Mouse (Mus musculus) embryo, embryonic 11.5 days (tissue): ENCODE data around the gene H2al1a.
"Not testable (repeated sequence)": the region's sequence is repeated elsewhere in the genome, so short reads cannot be mapped to it uniquely, and the experiment has no call there.

Experiments used
- DNase-seq: peaks from one replicate; pipeline ENCODE4 v3.0.0-alpha.2; 2012; ENCODE audit warnings: low read depth, low spot score

Gene H2al1a

DNA sequence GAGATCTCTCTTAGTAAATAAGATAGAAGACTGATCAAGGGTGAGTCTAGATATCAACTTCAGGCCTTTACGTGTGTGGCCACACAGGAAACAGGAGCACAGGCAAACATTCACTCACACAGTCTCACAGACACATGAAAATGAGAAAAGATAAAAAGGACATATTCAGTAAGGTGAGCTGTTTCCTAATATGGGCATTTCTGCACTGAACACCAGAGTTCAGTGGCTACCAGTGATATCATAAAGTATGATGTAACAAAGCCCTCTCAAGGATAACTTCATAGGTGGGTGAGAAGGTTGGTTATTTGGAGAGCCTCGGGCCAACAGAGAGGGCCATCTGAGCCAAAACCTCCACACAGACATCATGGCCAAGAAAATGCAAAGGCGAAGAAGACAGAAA, at the start of gene H2al1a:
Gene H2al1a, plus strand, starts transcription at position 301 of the 400 bp plus-strand sequence.
- not testable (repeated sequence) for DNase-seq

DNA sequence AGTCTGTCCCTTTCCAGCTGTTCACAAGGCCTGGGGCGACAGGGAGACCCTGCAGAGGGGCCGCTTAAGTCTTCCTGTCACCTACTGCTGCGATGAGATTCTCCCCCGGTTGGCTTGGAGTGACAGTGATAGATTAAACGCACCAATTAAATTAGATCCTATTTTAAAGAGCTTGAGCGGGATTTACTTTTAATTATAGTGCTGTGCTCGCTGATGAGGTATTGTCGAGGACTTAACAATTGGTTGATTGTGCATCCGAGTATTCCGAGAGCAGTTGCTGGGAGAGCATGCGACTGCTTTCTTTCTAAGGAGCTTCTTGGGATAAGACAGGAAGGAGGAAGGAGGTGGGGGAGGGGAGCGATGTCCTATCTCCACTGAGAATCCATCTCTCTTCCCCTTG, 48.9 kb upstream of the H2al1a start:
- no peak for DNase-seq

DNA sequence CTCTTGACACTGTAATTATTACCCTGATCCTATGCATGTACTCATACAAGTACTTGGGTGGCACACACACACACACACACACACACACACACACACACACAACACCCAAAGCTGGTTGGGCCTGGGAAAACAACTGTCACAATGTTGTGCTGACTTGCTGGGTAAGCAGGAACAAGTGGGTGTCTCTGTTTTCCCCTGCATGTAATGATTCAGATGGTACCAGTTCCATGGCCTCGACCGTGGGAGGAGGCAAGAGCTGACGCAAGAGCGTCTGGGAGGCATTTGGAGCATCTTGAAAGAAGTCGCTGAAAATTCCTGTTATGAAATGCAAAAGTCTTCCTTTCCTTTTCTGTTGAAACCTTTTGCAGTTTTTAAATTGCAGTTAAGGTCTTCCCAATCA, 45.0 kb upstream of the H2al1a start:
- no peak for DNase-seq

DNA sequence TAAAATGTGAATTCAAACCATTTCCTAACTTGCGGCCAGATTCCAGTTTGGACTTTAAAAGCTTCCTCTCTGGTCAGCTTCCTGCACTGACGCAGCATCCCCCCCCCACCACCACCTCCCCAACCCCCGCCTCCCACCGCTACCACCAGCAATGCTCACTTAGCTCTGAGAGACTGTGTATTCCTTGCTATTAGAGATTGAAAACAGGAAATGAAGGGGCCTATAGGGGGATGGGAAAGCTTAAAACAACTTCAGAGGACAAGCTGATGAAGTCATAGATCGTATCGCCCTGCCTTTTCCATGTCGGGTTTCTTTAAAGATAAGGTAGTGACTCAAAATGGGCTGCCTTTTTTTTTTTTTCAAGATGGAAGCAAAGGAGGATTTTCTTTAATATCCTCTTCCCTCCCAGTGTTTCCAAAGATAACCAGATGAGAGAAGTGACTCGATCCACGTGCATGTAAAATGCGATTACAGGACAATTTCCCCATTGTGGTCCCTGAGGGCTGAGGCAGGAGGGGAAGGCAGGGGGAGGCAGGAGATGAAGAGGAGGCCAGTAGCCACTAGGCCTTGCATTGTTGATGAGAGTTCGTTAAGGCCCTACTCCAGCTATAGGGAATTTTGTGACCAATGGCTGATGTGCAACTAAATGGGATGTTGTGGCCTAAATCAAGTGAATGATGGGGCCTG, 44.4 kb upstream of the H2al1a start:
- no peak for DNase-seq

DNA sequence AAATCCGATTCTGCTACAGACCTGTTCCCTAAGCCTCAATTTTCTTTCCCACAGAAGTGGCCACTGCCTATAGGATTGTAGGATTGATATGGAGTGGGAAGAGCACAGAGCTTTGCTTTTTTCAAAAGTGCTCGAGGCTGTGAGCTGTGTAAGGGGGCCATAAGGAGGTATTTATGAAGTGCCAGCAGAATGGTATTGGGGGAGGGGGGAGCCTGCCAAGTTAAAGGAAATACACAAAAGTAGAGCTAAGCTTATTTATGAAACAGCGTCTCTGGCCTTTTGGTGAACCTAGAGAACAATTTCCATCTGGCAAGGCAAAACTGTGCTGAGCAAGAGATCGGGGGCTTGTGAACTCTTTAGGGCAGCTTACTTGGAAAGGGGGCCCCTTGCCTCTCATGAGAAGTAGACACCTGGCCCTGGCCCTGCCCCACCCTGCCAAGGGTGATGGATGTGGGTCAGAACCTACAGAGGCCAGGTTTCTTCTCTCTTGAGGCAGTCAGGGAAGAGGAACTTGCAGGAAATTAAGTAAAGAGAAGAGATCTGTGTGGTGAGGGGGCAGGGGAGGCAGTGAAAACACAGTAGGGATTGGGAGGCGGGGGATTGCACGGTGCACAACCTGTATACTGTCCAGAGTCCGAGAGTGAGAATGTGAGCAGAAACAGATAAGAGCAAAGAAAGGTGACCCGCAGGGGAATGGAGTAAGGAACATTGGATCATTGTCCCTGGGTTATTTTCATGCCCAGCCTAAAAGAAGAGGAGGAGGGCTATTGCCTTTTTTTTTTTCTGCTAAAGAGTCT, 43.3 kb upstream of the H2al1a start:
- peak; percentile 14 for DNase-seq

DNA sequence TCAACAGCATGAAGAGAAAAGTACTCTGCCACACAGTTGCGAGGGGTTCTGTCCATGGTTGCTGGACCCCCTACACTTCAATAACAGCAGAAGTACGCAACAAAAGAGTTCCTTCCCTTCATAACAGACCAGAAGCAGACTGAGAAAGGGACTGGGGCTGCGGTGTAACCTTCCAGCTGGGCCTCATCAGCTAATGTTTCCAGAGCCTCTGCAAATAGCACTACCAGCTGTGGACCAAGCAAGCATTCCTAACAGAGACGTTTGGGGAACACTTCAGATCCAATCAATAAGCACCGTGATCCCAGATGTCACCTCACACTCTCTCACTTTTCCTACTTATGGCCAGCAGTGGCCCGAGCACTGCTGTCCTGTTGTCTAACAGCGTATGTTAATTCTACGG, 34.1 kb upstream of the H2al1a start:
- no peak for DNase-seq

DNA sequence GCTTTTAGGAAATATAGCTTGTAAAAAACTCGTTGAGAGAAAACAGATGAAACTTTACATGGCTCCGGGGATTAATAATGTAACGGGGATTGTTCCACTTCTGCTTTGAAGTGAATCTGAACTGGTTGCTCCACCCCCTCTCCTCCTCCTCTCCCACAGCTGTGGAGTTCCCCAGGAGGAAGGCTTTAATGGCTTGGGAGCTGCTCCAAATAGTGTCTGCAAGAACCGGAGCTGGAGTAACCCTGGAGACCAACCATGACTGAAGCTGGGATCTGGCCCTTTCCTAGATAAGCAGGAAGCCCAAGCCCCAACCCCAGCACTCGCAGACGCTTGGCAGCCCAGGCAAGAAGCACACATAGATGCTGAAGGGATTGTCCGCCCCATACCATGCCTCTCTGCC, 31.3 kb upstream of the H2al1a start:
- no peak for DNase-seq

DNA sequence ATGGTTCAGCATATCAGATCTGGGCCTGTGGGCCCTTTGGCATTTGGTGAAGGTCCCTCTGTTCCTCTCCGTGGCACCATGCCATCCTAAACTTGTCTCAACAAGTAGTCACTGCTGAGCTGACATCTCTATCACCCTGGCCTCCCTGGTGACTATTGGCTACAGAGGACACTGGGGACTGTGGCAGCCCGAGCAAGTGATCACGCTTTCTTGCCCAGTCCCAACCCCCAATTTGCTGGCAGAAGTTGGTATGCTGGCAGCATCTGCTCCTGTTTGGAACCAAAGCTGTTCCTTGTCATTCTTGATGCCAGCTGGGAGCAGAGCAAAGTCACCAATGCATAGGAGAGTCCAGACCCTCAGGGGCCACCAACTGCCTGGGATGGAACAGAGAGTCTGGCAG, 30.0 kb upstream of the H2al1a start:
- no peak for DNase-seq

DNA sequence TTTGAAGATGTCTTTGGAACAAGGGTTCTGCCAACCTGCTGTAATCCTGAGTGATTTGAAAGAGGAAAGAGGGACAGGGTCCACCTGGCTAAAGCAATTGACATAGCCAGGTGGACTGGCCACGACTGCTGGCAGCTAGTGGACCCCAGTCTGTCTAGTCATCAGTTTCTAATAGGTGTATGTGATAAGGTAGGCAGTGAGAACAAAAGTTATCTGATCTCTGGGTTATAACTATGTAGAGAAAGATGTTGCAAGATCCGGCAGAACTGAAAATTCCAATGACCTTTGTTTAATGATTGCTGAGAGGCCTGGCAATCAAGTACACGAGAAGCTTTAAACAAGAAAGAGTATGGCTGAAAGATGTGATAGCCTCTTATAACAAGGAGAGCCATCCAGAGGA, 25.9 kb upstream of the H2al1a start:
- DNase-seq = no peak

DNA sequence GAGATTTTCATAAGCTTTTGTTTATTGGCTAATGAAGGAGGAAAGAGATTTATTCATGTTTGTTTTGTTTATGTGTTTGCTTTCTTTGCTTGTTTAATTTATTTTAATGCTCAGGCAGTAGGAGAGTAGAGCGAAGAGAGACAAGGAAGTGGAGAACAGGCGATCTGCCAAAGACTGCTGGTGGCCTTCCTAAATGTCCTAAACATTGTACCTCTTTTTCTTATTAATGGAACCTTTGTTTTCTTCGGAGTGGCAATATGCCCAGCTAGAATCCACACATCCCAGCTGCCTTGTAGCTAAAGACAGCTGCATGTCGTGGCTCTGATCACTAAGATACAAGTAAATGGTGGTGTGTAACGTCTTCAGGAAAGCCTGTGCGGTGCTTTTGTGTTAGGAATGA, 22.0 kb upstream of the H2al1a start:
- DNase-seq = no peak

DNA sequence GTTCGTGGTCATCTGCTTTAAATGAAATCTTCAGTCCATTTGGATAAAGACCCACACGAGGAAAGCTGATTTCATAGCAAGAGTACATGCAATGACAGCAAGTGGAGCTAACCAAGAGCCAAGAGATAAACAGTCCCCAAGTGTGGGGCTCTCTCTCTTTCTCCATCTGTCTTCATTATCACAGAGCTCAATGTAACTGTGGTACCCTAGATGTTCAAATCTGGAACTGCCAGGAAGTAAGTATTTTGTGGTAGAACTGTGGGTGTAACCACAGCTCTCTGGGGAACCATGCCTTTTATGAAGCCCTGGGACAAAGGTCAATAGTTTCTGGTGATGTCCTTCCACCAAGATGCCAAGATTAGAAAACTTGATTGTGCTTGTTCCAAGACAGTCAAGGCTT, 18.3 kb upstream of the H2al1a start:
- no peak for DNase-seq

DNA sequence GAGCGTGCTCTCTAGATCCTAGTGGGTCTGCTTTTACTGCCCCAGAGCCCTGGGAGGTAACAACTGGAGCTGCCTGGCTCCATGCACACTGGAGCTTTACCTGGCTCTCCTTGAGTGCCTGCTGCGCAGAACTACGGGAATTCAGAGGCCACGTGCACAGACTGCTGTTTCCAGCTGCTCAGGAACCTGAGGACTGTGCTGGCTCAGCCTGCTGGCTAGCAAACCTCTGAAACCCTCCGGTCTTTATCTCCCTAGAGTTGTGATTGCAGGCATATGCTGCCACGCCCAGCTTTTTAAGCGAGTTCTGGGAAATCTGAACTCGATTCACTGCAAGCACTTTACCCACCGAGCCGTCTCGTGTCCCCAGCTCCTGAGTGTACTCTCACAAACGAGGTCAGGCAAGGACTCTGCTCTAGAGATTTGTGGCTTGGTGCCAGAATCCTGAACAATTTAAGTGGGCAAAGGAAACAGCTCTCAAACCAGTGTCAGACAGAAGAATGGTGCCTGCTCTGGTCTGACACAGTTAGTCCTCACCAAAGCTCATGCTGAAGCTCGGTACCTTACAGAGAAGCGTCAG, 10.7 kb upstream of the H2al1a start:
- no peak for DNase-seq

DNA sequence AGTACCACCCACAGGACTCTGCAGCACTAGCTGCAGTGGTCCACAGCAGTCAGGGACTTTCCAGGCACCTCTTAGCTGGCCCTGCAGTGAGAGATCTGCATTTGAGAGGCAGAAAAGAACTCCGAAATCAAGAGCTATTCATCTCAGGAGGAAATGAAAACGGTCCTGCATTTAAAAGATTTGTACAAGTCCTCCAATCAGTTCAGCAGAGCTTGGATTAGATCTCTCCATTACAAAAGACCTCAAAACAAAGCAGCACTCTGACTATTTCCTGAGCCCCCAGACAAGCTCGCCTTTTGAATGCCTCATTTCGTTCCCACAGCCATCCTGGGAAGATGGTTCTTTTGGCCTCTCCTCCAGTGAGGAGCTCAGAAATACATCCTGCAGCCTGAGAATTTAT, 9.8 kb upstream of the H2al1a start:
- no peak for DNase-seq

DNA sequence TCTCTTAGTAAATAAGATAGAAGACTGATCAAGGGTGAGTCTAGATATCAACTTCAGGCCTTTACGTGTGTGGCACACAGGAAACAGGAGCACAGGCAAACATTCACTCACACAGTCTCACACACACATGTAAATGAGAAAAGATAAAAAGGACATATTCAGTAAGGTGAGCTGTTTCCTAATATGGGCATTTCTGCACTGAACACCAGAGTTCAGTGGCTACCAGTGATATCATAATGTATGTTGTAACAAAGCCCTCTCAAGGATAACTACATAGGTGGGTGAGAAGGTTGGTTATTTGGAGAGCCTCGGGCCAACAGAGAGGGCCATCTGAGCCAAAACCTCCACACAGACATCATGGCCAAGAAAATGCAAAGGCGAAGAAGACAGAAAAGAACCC, 3.1 kb downstream of the H2al1a start, which contains the start of gene H2al1b:
Gene H2al1b, plus strand, starts transcription at position 301 of the 400 bp plus-strand sequence.
- not testable (repeated sequence) for DNase-seq

DNA sequence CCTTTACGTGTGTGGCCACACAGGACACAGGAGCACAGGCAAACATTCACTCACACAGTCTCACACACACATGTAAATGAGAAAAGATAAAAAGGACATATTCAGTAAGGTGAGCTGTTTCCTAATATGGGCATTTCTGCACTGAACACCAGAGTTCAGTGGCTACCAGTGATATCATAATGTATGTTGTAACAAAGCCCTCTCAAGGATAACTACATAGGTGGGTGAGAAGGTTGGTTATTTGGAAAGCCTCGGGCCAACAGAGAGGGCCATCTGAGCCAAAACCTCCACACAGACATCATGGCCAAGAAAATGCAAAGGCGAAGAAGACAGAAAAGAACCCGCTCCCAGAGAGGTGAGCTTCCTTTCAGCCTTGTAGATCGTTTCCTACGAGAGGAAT, 6.3 kb downstream of the H2al1a start, which contains the start of gene H2al1c:
Gene H2al1c, plus strand, starts transcription at position 301 of the 400 bp plus-strand sequence.
- DNase-seq = not testable (repeated sequence)

DNA sequence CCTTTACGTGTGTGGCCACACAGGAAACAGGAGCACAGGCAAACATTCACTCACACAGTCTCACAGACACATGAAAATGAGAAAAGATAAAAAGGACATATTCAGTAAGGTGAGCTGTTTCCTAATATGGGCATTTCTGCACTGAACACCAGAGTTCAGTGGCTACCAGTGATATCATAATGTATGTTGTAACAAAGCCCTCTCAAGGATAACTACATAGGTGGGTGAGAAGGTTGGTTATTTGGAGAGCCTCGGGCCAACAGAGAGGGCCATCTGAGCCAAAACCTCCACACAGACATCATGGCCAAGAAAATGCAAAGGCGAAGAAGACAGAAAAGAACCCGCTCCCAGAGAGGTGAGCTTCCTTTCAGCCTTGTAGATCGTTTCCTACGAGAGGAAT, 9.5 kb downstream of the H2al1a start, which contains the start of gene H2al1d:
Gene H2al1d, plus strand, starts transcription at position 301 of the 400 bp plus-strand sequence.
- not testable (repeated sequence) for DNase-seq

DNA sequence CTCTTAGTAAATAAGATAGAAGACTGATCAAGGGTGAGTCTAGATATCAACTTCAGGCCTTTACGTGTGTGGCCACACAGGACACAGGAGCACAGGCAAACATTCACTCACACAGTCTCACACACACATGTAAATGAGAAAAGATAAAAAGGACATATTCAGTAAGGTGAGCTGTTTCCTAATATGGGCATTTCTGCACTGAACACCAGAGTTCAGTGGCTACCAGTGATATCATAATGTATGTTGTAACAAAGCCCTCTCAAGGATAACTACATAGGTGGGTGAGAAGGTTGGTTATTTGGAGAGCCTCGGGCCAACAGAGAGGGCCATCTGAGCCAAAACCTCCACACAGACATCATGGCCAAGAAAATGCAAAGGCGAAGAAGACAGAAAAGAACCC, 12.6 kb downstream of the H2al1a start, which contains the start of gene H2al1e:
Gene H2al1e, plus strand, starts transcription at position 301 of the 400 bp plus-strand sequence.
- not testable (repeated sequence) for DNase-seq

DNA sequence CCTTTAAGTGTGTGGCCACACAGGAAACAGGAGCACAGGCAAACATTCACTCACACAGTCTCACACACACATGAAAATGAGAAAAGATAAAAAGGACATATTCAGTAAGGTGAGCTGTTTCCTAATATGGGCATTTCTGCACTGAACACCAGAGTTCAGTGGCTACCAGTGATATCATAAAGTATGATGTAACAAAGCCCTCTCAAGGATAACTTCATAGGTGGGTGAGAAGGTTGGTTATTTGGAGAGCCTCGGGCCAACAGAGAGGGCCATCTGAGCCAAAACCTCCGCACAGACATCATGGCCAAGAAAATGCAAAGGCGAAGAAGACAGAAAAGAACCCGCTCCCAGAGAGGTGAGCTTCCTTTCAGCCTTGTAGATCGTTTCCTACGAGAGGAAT, 15.8 kb downstream of the H2al1a start, which contains the start of gene H2al1f:
Gene H2al1f, plus strand, starts transcription at position 301 of the 400 bp plus-strand sequence.
- DNase-seq = not testable (repeated sequence)

DNA sequence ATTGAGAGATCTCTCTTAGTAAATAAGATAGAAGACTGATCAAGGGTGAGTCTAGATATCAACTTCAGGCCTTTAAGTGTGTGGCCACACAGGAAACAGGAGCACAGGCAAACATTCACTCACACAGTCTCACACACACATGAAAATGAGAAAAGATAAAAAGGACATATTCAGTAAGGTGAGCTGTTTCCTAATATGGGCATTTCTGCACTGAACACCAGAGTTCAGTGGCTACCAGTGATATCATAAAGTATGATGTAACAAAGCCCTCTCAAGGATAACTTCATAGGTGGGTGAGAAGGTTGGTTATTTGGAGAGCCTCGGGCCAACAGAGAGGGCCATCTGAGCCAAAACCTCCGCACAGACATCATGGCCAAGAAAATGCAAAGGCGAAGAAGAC, 18.9 kb downstream of the H2al1a start, which contains the start of gene H2al1g:
Gene H2al1g, plus strand, starts transcription at position 301 of the 400 bp plus-strand sequence.
- not testable (repeated sequence) for DNase-seq

DNA sequence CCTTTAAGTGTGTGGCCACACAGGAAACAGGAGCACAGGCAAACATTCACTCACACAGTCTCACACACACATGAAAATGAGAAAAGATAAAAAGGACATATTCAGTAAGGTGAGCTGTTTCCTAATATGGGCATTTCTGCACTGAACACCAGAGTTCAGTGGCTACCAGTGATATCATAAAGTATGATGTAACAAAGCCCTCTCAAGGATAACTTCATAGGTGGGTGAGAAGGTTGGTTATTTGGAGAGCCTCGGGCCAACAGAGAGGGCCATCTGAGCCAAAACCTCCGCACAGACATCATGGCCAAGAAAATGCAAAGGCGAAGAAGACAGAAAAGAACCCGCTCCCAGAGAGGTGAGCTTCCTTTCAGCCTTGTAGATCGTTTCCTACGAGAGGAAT, 22.1 kb downstream of the H2al1a start, which contains the start of gene H2al1h:
Gene H2al1h, plus strand, starts transcription at position 301 of the 400 bp plus-strand sequence.
- DNase-seq = not testable (repeated sequence)

DNA sequence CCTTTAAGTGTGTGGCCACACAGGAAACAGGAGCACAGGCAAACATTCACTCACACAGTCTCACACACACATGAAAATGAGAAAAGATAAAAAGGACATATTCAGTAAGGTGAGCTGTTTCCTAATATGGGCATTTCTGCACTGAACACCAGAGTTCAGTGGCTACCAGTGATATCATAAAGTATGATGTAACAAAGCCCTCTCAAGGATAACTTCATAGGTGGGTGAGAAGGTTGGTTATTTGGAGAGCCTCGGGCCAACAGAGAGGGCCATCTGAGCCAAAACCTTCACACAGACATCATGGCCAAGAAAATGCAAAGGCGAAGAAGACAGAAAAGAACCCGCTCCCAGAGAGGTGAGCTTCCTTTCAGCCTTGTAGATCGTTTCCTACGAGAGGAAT, 25.3 kb downstream of the H2al1a start, which contains the start of gene H2al1i:
Gene H2al1i, plus strand, starts transcription at position 301 of the 400 bp plus-strand sequence.
- not testable (repeated sequence) for DNase-seq

DNA sequence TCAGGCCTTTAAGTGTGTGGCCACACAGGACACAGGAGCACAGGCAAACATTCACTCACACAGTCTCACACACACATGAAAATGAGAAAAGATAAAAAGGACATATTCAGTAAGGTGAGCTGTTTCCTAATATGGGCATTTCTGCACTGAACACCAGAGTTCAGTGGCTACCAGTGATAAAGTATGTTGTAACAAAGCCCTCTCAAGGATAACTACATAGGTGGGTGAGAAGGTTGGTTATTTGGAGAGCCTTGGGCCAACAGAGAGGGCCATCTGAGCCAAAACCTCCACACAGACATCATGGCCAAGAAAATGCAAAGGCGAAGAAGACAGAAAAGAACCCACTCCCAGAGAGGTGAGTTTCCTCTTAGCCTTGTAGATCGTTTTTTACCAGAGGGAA, 28.5 kb downstream of the H2al1a start, which contains the start of gene H2al1j:
Gene H2al1j, plus strand, starts transcription at position 301 of the 400 bp plus-strand sequence.
- not testable (repeated sequence) for DNase-seq
